Mouse (Mus musculus) adipocyte (in vitro differentiated cells): ENCODE data around the gene Lor.

Experiments used
- DNase-seq: peaks from one replicate; pipeline ENCODE4 v3.0.0-alpha.2; 2016; ENCODE audit warnings: low spot score

Lor gene

DNA sequence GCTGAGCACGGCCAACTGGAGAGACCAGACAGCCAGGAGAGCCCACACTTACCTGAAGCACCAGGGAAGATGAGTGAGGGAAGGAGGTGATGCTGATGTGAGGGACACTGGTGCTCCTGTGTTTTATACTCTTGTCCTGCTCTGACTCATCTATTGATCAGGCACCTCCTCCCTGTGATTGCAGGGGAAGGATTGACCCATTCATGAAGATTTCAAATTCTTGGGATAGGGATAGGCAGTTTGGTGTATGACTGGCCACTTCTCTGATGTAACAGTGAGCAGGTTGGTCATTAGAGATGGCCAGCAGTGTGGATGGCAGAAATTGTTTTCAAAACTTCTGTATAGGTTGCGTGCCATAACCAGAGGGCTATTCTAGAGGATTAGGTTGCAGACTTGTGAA is at the start of gene Lor:
Gene Lor (minus strand): TSS at position 101 of the 400 bp plus-strand sequence.
- no peak for DNase-seq

DNA sequence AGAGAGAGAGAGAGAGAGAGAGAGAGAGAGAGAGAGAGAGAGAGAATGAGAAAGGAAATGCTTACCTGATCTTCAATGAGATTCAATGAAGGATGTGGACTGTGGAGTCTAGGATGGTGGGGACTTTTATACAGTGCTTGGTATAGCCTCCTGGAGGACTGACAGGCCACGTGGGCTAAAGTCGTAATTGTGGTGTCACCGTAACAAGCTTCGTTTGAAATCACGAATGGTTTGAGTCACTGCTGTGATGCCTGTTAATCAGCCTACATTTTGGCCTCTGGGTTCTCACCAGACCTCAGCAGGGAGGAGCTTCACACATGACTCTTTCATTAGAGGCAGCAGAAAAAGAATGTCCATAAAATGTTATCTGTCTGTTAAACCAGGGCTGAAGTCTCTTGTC is 40.9 kb upstream of the Lor start, which contains the start of gene Prr9:
Gene Prr9 (minus strand): TSS at position 101 of the 400 bp plus-strand sequence.
- no peak for DNase-seq

DNA sequence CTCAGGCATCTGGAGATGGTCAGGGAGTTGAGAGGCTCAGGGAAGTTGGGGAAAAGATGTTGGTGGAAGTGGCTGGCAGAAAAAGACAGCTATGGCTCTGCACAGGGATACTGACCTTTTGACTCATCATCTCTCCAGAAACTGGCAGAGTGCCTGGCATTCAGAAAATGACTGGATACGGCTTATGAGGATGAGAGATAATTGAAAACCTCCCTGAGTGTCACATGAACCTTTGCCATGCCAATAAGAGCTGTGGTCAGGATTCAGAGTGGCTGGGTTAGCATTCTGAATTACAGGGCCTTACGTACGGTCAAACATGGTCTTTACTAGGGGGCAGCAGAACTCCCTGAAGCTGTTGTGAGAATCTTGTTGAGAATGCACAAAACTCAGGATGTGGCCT is 38.0 kb upstream of the Lor start:
- DNase-seq, result peak; percentile 5

DNA sequence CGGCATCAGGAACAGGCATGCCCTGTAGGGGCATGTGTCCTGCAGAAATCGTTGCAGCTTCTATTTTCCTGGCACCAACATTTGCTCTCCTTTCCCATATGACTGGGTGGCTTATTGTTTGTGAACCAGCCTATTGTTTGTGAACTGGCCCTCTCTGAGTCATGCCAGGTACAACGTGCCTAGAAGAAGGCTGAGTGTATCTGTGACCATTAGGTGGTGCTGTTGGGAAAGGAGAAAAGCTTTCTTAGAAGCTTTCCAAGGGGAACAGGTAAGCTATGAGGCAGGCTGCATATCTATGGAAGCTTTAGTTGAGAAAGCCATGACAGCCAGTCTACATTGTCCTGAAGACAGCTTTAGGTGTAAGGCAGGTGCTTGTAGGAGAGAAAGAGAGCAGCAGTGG is 35.0 kb upstream of the Lor start:
- DNase-seq, result no peak

DNA sequence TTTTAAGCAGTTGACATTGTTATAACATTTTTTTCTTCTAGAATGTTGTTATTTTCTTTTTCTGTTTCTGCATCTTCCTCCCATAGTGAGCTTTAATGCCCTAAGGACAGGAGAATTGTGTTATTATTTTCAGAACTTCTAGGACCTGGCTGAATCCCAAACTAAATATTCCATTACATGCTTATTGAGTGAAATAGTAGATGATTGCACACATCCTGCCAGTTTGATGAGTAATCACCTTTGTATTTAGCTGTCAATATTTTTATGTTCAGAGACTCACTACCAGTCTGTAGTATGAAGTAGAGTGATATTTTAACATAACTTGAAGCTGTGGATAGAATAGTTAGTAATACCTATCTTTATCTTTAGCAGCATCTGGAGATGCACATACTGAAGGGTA is 28.6 kb upstream of the Lor start:
- peak; percentile 10 for DNase-seq

DNA sequence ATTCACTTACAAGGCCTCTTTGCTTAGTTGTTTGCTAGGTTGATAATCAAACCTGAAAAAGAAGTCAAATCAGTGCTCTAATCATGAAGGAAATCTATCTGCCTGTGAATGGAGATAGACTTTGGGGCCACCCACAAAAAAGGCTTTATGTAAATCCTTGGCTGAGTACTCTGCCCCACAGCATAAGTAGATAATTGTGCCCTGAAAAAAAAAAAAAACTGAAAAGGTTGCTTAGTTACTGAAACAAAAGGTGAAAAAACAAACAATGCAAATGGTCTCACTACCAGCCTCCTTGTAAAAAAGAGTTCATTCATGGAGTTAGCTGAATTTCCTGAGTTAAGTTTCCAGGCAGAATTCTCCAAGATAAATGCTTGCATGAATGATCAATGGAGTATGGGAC is 27.8 kb upstream of the Lor start:
- no peak for DNase-seq

DNA sequence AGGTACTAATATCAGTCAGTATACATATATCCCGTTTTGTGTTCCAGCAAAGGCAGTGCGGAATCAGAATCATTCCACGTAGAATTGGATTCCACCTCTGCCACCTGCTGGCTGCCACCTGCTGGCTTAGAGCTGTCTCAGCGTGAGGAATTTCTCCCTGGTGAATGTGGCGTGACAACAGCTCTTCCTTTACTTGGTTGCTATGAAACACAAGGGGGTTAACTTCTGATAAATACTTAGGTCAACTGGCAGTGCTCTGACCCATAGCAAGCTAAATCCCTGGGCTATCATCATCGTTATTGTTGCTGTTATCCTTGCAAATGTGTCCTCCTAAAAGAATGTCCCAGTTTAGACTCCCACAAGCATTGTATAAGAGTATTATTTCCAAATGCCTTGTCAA is 23.6 kb upstream of the Lor start:
- DNase-seq, result no peak

DNA sequence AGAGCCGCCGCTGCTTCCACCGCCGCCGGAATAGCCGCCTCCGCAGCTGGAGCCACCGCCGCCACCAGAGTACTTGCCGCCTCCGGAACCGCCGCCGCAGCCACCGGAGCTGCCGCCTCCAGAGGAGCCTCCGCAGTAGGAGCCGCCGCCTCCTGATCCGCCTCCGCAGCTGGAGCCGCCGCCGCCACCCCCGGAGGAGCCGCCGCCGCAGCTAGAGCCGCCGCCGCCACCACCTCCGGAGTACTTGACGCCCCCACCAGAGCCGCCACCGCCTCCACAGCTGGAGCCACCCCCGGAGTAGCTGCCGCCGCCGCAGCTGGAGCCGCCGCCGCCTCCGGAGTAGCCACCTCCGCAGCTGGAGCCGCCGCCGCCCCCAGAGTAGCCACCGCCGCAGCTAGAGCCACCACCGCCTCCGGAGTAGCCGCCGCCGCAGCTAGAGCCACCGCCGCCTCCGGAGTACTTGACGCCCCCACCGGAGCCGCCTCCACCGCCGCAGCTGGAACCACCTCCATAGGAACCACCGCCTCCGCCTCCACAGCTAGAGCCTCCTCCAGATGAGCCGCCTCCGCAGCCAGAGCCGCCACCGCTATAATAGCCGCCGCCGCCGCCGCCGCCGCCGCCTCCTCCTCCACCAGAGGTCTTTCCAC is 1.5 kb downstream of the Lor start:
- no peak for DNase-seq

DNA sequence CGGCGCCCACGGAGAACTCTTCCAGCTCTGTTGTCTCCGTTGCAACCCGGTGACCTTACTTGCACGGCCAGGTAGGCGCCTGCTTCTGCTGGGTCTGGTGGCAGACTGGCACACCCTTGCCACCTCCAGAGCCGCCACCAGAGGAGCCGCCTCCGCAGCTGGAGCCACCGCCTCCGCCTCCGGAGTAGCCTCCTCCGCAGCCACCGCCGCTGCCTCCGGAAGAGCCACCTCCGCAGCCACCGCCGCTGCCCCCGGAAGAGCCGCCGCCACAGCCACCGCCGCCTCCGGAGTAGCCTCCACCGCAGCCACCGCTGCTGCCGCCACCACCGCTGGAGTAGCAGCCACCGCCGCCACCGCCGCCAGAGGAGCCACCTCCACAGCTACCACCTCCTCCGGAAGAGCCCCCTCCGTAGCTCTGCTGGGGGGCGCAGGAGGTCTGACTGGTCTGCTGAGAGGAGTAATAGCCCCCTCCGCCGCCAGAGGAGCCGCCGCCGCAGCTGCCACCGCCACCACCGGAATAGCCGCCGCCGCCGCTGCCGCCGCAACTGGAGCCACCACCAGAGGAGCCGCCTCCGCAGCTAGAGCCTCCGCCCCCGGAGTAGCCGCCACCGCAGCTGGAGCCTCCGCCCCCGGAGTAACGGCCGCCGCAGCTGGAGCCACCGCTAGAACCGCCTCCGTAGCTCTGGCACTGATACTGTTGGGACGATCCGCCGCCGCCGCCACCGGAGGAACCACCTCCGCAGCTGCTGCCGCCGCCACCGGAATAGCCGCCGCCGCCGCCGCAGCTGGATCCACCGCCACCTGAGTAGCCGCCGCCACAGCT is 2.3 kb downstream of the Lor start:
- no peak for DNase-seq

DNA sequence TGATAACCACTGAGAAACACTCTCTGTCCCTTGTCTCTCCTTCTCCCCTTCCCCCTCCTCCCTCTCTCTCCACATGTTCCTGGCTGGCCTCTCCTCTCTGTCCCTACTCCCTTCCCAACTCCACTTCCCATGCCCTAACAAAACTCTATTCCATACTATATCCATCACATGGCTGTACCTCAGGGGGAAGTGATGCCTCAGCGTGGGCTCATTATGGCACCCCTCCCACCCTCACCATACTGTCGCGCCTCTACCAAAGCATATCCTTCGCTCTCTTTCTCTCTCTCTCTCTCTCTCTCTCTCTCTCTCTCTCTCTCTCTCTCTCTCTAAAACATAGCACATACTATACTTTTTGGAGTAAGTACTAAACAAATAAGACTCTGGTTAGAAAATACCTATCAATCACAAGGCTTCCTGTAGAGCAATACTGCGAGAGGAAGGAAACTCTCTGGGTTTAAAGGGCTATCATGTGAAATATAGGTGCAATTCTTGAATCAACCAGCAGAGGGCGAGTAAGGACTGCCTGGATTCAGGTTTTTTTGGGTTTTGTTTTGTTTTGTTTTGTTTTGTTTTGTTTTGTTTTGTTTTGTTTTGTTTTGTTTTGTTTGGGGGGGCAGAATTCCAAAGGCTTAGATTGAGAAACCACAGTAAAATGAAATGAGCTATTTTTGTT is 32.4 kb downstream of the Lor start:
- DNase-seq, result peak; percentile 55

DNA sequence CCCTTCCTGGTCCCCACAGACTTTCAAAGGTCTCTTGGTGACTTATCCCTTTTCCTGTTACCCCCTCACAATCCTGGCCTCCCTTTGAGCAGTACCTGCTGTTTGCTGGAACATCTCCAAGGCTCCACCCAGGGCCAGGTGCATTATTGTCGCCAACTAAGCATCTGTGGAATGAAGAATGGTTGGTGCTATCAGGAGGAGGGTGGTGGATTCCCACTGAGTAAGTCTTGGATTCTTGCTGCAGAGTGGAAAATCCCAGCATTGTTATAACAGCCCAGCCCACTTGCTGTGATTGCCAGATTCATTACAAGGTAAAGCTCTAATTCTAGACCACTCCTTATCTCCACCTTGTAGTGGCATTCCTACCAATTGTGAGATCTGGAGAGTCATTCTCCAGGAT is 49.0 kb downstream of the Lor start:
- DNase-seq, result no peak

DNA sequence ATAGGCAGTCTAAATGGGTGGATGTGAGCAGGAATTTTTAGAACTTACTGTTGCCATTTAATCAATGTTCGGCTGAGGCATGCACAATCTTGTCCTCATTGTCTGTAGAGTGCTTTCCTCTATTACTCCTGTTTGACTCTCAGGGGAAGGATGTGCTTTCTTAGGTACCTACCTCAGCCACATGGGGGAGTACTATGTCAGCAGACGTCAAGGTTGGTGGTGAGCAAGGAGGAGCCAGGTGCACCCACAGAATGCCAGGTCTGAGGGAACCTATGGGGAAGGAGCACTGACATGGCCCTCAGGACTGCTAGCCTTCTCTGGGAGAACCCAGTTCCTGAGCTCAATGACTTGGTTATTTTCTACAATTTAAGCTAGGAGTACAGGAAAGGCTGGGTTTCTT is 49.7 kb downstream of the Lor start:
- no peak for DNase-seq
